Mouse (Mus musculus) urinary bladder, postnatal 14 days (tissue): ENCODE results near the gene Rps6kl1.

Experiments
- DNase-seq: peaks from one replicate; pipeline ENCODE4 v3.0.0; 2021; ENCODE audit warnings: low spot score

Gene Rps6kl1

GRCm38 (mm10) chr12:85141096-85141495 is 10.0 kb downstream of the Rps6kl1 start:
- no peak for DNase-seq

- no peak for DNase-seq
Observed at GRCm38 (mm10) chr12:85140036-85140701, 10.9 kb downstream of the Rps6kl1 start.

- DNase-seq = no peak
Observed at GRCm38 (mm10) chr12:85136627-85137026, 14.4 kb downstream of the Rps6kl1 start.

- DNase-seq = no peak
Observed at GRCm38 (mm10) chr12:85135513-85136470, 15.3 kb downstream of the Rps6kl1 start.

- DNase-seq = no peak
Observed at GRCm38 (mm10) chr12:85134043-85134794, 16.8 kb downstream of the Rps6kl1 start.

- DNase-seq = no peak
Observed at GRCm38 (mm10) chr12:85131361-85131760, 19.7 kb downstream of the Rps6kl1 start.

GRCm38 (mm10) chr12:85129426-85129978 is 21.6 kb downstream of the Rps6kl1 start:
- DNase-seq = no peak

GRCm38 (mm10) chr12:85126986-85127603 is 24.0 kb downstream of the Rps6kl1 start:
- no peak for DNase-seq

- DNase-seq = no peak
Observed at GRCm38 (mm10) chr12:85124751-85125150, 26.3 kb downstream of the Rps6kl1 start.

GRCm38 (mm10) chr12:85123645-85124044 is 27.4 kb downstream of the Rps6kl1 start:
- DNase-seq = no peak

- DNase-seq = no peak
Observed at GRCm38 (mm10) chr12:85123108-85123530, 27.9 kb downstream of the Rps6kl1 start.

GRCm38 (mm10) chr12:85121806-85122459 is 29.1 kb downstream of the Rps6kl1 start:
- no peak for DNase-seq

- DNase-seq = no peak
Observed at GRCm38 (mm10) chr12:85115678-85116077, 35.4 kb downstream of the Rps6kl1 start.

- DNase-seq = no peak
Observed at GRCm38 (mm10) chr12:85113917-85114316, 37.1 kb downstream of the Rps6kl1 start.

- no peak for DNase-seq
Observed at GRCm38 (mm10) chr12:85113337-85113736, 37.7 kb downstream of the Rps6kl1 start.

GRCm38 (mm10) chr12:85112550-85113251 is 38.4 kb downstream of the Rps6kl1 start:
- DNase-seq = no peak

- peak; percentile 89 for DNase-seq
Observed at GRCm38 (mm10) chr12:85110698-85111592, 40.1 kb downstream of the Rps6kl1 start, which contains the start of the genes Prox2 and Dlst. Gene Prox2 (minus strand): TSS chr12:85110759. Gene Dlst (plus strand): TSS chr12:85110833.

GRCm38 (mm10) chr12:85110011-85110697 is 40.9 kb downstream of the Rps6kl1 start:
- no peak for DNase-seq

GRCm38 (mm10) chr12:85109426-85109825 is 41.6 kb downstream of the Rps6kl1 start:
- DNase-seq = no peak
